Mouse (Mus musculus): ENCODE data around the gene Rab3a. TPM values are rescaled to one million over a fixed set of nuclear protein-coding genes. Genes with fewer than 3 reads are reported as not detected.

The Rab3a gene
- polyA plus RNA-seq, 1 experiment from 2014 or later: 12.3 TPM

GRCm38 (mm10) chr8:70791294-70791701 is 36.8 kb downstream of the Rab3a start:
- Histone ChIP-seq H3K36me3 (ENCODE audit: control insufficient read depth, insufficient read depth, low read length) (no peaks in the 10 kb centered on the region; the same call in 1 of the 2 replicates), H3K4me2 (ENCODE audit: low read depth, severe bottlenecking) (peak overlapping the region; percentile 60), H3K9ac (ENCODE audit: low read length) (peak overlapping the region; percentile 75), H3K9me3 (ENCODE audit: control insufficient read depth, low read length) (no peaks in the 10 kb centered on the region), H3K4me1 (ENCODE audit: control insufficient read depth, insufficient read depth, low read length) (peaks cover 29% of the 10 kb centered on the region), H3K27me3 (ENCODE audit: control insufficient read depth, insufficient read depth, low read length) (peaks cover 2% of the 10 kb centered on the region; the same call in 1 of the 2 replicates), H3K4me3 (ENCODE audit: low read depth, low read length) (peak overlapping the region; percentile 60; the same call in 1 of the 2 replicates), H3K27ac (replicated peaks; ENCODE audit: low read depth, low read length) (no peak overlapping the region)
- DNase-seq (ENCODE audit: low spot score): no peak
- 79% methylated on average over 7 of the region's 7 CpGs for WGBS
- no peak for ATAC-seq (ENCODE audit: insufficient number of reproducible peaks, low FRiP score, low TSS enrichment, low read depth)

GRCm38 (mm10) chr8:70791975-70792691 is 37.7 kb downstream of the Rab3a start:
- H3K4me1 ChIP-seq (ENCODE audit: control insufficient read depth, insufficient read depth, low read length): peaks cover 33% of the 10 kb centered on the region
- H3K9me3 ChIP-seq (ENCODE audit: control insufficient read depth, low read length): no peaks in the 10 kb centered on the region
- peaks cover 2% of the 10 kb centered on the region; the same call in 1 of the 2 replicates for H3K27me3 ChIP-seq (ENCODE audit: control insufficient read depth, insufficient read depth, low read length)
- ATAC-seq (ENCODE audit: insufficient number of reproducible peaks, low FRiP score, low TSS enrichment, low read depth): peak; percentile 83
- peak; percentile 99 for DNase-seq (ENCODE audit: low spot score)
- H3K27ac ChIP-seq (replicated peaks; ENCODE audit: low read depth, low read length): peak overlapping the region; percentile 91
- H3K36me3 ChIP-seq (ENCODE audit: control insufficient read depth, insufficient read depth, low read length): no peaks in the 10 kb centered on the region; the same call in 1 of the 2 replicates
- WGBS: 5% methylated on average over 58 of the region's 58 CpGs
- H3K9ac ChIP-seq (ENCODE audit: low read length): peak overlapping the region; percentile 75
- peak overlapping the region; percentile 60 for H3K4me3 ChIP-seq (ENCODE audit: low read depth, low read length)
- H3K4me2 ChIP-seq (ENCODE audit: low read depth, severe bottlenecking): peak overlapping the region; percentile 60

- H3K9me3 ChIP-seq (ENCODE audit: control insufficient read depth, low read length): no peaks in the 10 kb centered on the region
- DNase-seq (ENCODE audit: low spot score) (peak; percentile 85), ATAC-seq (ENCODE audit: insufficient number of reproducible peaks, low FRiP score, low TSS enrichment, low read depth) (peak; percentile 56)
- peak overlapping the region; percentile 60 for H3K4me3 ChIP-seq (ENCODE audit: low read depth, low read length)
- WGBS: 1% methylated on average over 20 of the region's 20 CpGs
- peak overlapping the region; percentile 91 for H3K27ac ChIP-seq (replicated peaks; ENCODE audit: low read depth, low read length)
- peaks cover 35% of the 10 kb centered on the region for H3K4me1 ChIP-seq (ENCODE audit: control insufficient read depth, insufficient read depth, low read length)
- H3K9ac ChIP-seq (ENCODE audit: low read length): peak overlapping the region; percentile 75
- H3K27me3 ChIP-seq (ENCODE audit: control insufficient read depth, insufficient read depth, low read length): peaks cover 3% of the 10 kb centered on the region; the same call in 1 of the 2 replicates
- H3K36me3 ChIP-seq (ENCODE audit: control insufficient read depth, insufficient read depth, low read length): no peaks in the 10 kb centered on the region
- peak overlapping the region; percentile 60 for H3K4me2 ChIP-seq (ENCODE audit: low read depth, severe bottlenecking)
Measured at GRCm38 (mm10) chr8:70792700-70793099, 38.2 kb downstream of the Rab3a start.

GRCm38 (mm10) chr8:70794215-70794614 is 39.7 kb downstream of the Rab3a start:
- DNase-seq (ENCODE audit: low spot score) (no peak), ATAC-seq (ENCODE audit: insufficient number of reproducible peaks, low FRiP score, low TSS enrichment, low read depth) (no peak)
- 94% methylated on average over 2 of the region's 2 CpGs for WGBS
- H3K4me1 ChIP-seq (ENCODE audit: control insufficient read depth, insufficient read depth, low read length): peaks cover 34% of the 10 kb centered on the region
- H3K9ac ChIP-seq (ENCODE audit: low read length): no peak overlapping the region
- H3K4me3 ChIP-seq (ENCODE audit: low read depth, low read length): no peak overlapping the region
- H3K4me2 ChIP-seq (ENCODE audit: low read depth, severe bottlenecking): no peak overlapping the region
- no peaks in the 10 kb centered on the region for H3K9me3 ChIP-seq (ENCODE audit: control insufficient read depth, low read length)
- no peak overlapping the region for H3K27ac ChIP-seq (replicated peaks; ENCODE audit: low read depth, low read length)
- peaks cover 18% of the 10 kb centered on the region for H3K27me3 ChIP-seq (ENCODE audit: control insufficient read depth, insufficient read depth, low read length)
- no peaks in the 10 kb centered on the region for H3K36me3 ChIP-seq (ENCODE audit: control insufficient read depth, insufficient read depth, low read length)

- 90% methylated on average over 2 of the region's 2 CpGs for WGBS
- Histone ChIP-seq H3K9me3 (ENCODE audit: control insufficient read depth, low read length) (no peaks in the 10 kb centered on the region), H3K9ac (ENCODE audit: low read length) (no peak overlapping the region), H3K4me3 (ENCODE audit: low read depth, low read length) (no peak overlapping the region), H3K27ac (replicated peaks; ENCODE audit: low read depth, low read length) (no peak overlapping the region), H3K27me3 (ENCODE audit: control insufficient read depth, insufficient read depth, low read length) (peaks cover 29% of the 10 kb centered on the region), H3K4me2 (ENCODE audit: low read depth, severe bottlenecking) (no peak overlapping the region), H3K36me3 (ENCODE audit: control insufficient read depth, insufficient read depth, low read length) (no peaks in the 10 kb centered on the region), H3K4me1 (ENCODE audit: control insufficient read depth, insufficient read depth, low read length) (peaks cover 34% of the 10 kb centered on the region)
- DNase-seq (ENCODE audit: low spot score) (no peak), ATAC-seq (ENCODE audit: insufficient number of reproducible peaks, low FRiP score, low TSS enrichment, low read depth) (no peak)
Measured at GRCm38 (mm10) chr8:70795370-70795769, 40.9 kb downstream of the Rab3a start.

GRCm38 (mm10) chr8:70796403-70797080 is 42.1 kb downstream of the Rab3a start:
- no peaks in the 10 kb centered on the region for H3K9me3 ChIP-seq (ENCODE audit: control insufficient read depth, low read length)
- H3K36me3 ChIP-seq (ENCODE audit: control insufficient read depth, insufficient read depth, low read length): no peaks in the 10 kb centered on the region
- peak overlapping the region; percentile 57 for H3K9ac ChIP-seq (ENCODE audit: low read length)
- ATAC-seq (ENCODE audit: insufficient number of reproducible peaks, low FRiP score, low TSS enrichment, low read depth) (no peak), DNase-seq (ENCODE audit: low spot score) (peak; percentile 41)
- H3K4me1 ChIP-seq (ENCODE audit: control insufficient read depth, insufficient read depth, low read length): peaks cover 23% of the 10 kb centered on the region
- peak overlapping the region; percentile 52 for H3K4me3 ChIP-seq (ENCODE audit: low read depth, low read length)
- H3K4me2 ChIP-seq (ENCODE audit: low read depth, severe bottlenecking): peak overlapping the region; percentile 84
- no peak overlapping the region for H3K27ac ChIP-seq (replicated peaks; ENCODE audit: low read depth, low read length)
- peaks cover 34% of the 10 kb centered on the region for H3K27me3 ChIP-seq (ENCODE audit: control insufficient read depth, insufficient read depth, low read length)
- 2% methylated on average over 54 of the region's 54 CpGs for WGBS

- Histone ChIP-seq H3K36me3 (ENCODE audit: control insufficient read depth, insufficient read depth, low read length) (no peaks in the 10 kb centered on the region), H3K4me2 (ENCODE audit: low read depth, severe bottlenecking) (peak overlapping the region; percentile 84), H3K9ac (ENCODE audit: low read length) (peak overlapping the region; percentile 57; the same call in 1 of the 2 replicates), H3K9me3 (ENCODE audit: control insufficient read depth, low read length) (no peaks in the 10 kb centered on the region), H3K4me1 (ENCODE audit: control insufficient read depth, insufficient read depth, low read length) (peaks cover 21% of the 10 kb centered on the region), H3K27me3 (ENCODE audit: control insufficient read depth, insufficient read depth, low read length) (peaks cover 37% of the 10 kb centered on the region), H3K4me3 (ENCODE audit: low read depth, low read length) (peak overlapping the region; percentile 52), H3K27ac (replicated peaks; ENCODE audit: low read depth, low read length) (no peak overlapping the region)
- DNase-seq (ENCODE audit: low spot score): peak; percentile 89
- under 1% methylated on average over 57 of the region's 57 CpGs for WGBS
- peak; percentile 86 for ATAC-seq (ENCODE audit: insufficient number of reproducible peaks, low FRiP score, low TSS enrichment, low read depth)
Measured at GRCm38 (mm10) chr8:70797081-70798070, 42.9 kb downstream of the Rab3a start.

- H3K4me2 ChIP-seq (ENCODE audit: low read depth, severe bottlenecking): peak overlapping the region; percentile 84; the same call in 1 of the 2 replicates
- no peak overlapping the region for H3K4me3 ChIP-seq (ENCODE audit: low read depth, low read length)
- 20% methylated on average over 15 of the region's 15 CpGs for WGBS
- ATAC-seq (ENCODE audit: insufficient number of reproducible peaks, low FRiP score, low TSS enrichment, low read depth) (no peak), DNase-seq (ENCODE audit: low spot score) (no peak)
- no peaks in the 10 kb centered on the region for H3K36me3 ChIP-seq (ENCODE audit: control insufficient read depth, insufficient read depth, low read length)
- H3K4me1 ChIP-seq (ENCODE audit: control insufficient read depth, insufficient read depth, low read length): peaks cover 12% of the 10 kb centered on the region
- H3K9me3 ChIP-seq (ENCODE audit: control insufficient read depth, low read length): no peaks in the 10 kb centered on the region
- H3K9ac ChIP-seq (ENCODE audit: low read length): no peak overlapping the region
- H3K27me3 ChIP-seq (ENCODE audit: control insufficient read depth, insufficient read depth, low read length): peaks cover 41% of the 10 kb centered on the region
- H3K27ac ChIP-seq (replicated peaks; ENCODE audit: low read depth, low read length): no peak overlapping the region
Measured at GRCm38 (mm10) chr8:70798281-70798680, 43.8 kb downstream of the Rab3a start.
